ENCODE assay signal across 9 mouse cellular contexts in genomic region chr13:37777351-37778146, GRCm38 (mm10). TPM values are rescaled to one million over a fixed set of nuclear protein-coding genes. Genes with fewer than 3 reads are reported as not detected.
DNase-seq lines count a peak whose midpoint lies in the region; ATAC-seq and TF ChIP-seq lines count a peak whose summit lies in the region.
"Had no signal": no experiment of that assay in that cellular context is flagged by ENCODE, and none has a peak within 500 bp of the region (broad histone marks: within the 10 kb centered on the region; RNA-seq: fewer than 3 reads in every experiment).

No protein-coding gene starts in this region.

- peak overlapping the region; percentile 74 for H3K4me3 ChIP-seq in thymus, adult 2 months (ENCODE audit: control insufficient read depth, insufficient read depth, low read length)
- peak overlapping the region; percentile 57 for H3K4me3 ChIP-seq in hindbrain, embryonic 12.5 days
- H3K4me3 ChIP-seq in midbrain, embryonic 11.5 days (ENCODE audit: low read depth, low read length), result peak overlapping the region; percentile 53

- TF ChIP-seq POLR2A in thymus, adult 2 months (IDR thresholded peaks at IDR 0.05; ENCODE audit: control insufficient read depth, extremely low read depth, insufficient read depth, low read length, poor library complexity), result no peak

- peak; percentile 66 for ATAC-seq in hindbrain, embryonic 12.5 days (ENCODE audit: low FRiP score)
- peak; percentile 22; the same call in 1 of the 2 replicates for ATAC-seq in midbrain, embryonic 11.5 days (ENCODE audit: low FRiP score)

- no peaks in the 10 kb centered on the region for H3K27me3 ChIP-seq in thymus, adult 2 months (ENCODE audit: control insufficient read depth, insufficient read depth, low read length)
- H3K27me3 ChIP-seq in hindbrain, embryonic 12.5 days, result peaks cover 38% of the 10 kb centered on the region
- H3K27me3 ChIP-seq in midbrain, embryonic 11.5 days (ENCODE audit: control insufficient read depth, insufficient read depth, low read length), result peaks cover 26% of the 10 kb centered on the region
- H3K27me3 ChIP-seq: CH12.LX had no signal

- H3K9ac ChIP-seq in hindbrain, embryonic 12.5 days, result peak overlapping the region; percentile 62
- peak overlapping the region; percentile 70 for H3K9ac ChIP-seq in midbrain, embryonic 11.5 days (ENCODE audit: low read length)

- 64% methylated on average over 25 of the region's 25 CpGs for WGBS in thymus, adult 2 months
- 19% methylated on average over 25 of the region's 25 CpGs for WGBS in hindbrain, embryonic 12.5 days
- 15% methylated on average over 25 of the region's 25 CpGs for WGBS in midbrain, embryonic 11.5 days

- TF ChIP-seq CTCF in thymus, adult 2 months (IDR thresholded peaks at IDR 0.05; ENCODE audit: borderline replicate concordance, control insufficient read depth, extremely low read depth, insufficient read depth, low read length, poor library complexity), result no peak

- peak; percentile 14 for DNase-seq in embryo, embryonic 10.5 days (ENCODE audit: low spot score)
- DNase-seq in embryo, embryonic 10 days (ENCODE audit: low spot score), result no peak
- peak; percentile 30 for DNase-seq in thymus, adult 2 months
- DNase-seq in thymus, postnatal 25 days, result no peak
- no peak for DNase-seq in midbrain, embryonic 11.5 days (ENCODE audit: low spot score, missing footprints)
- DNase-seq in adrenal gland, postnatal 4 days (ENCODE audit: low spot score in 2 of 2), result no peak
- no peak for DNase-seq in layer of hippocampus, adult 9-11 months

- H3K4me1 ChIP-seq in thymus, adult 2 months (replicated peaks; ENCODE audit: control insufficient read depth, insufficient read depth, low read length), result peaks cover 25% of the 10 kb centered on the region
- H3K4me1 ChIP-seq in hindbrain, embryonic 12.5 days, result peaks cover 20% of the 10 kb centered on the region
- peaks cover 11% of the 10 kb centered on the region for H3K4me1 ChIP-seq in midbrain, embryonic 11.5 days (ENCODE audit: control insufficient read depth, insufficient read depth, low read length)

- H3K4me2 ChIP-seq in hindbrain, embryonic 12.5 days (replicated peaks), result peak overlapping the region; percentile 100
- peak overlapping the region; percentile 100 for H3K4me2 ChIP-seq in midbrain, embryonic 11.5 days

- no peaks in the 10 kb centered on the region for H3K9me3 ChIP-seq in hindbrain, embryonic 12.5 days (replicated peaks)
- no peaks in the 10 kb centered on the region for H3K9me3 ChIP-seq in midbrain, embryonic 11.5 days (ENCODE audit: control insufficient read depth, low read length)

- H3K36me3 ChIP-seq in thymus, adult 2 months (ENCODE audit: control insufficient read depth, insufficient read depth, low read length), result no peaks in the 10 kb centered on the region
- H3K36me3 ChIP-seq in hindbrain, embryonic 12.5 days, result no peaks in the 10 kb centered on the region
- H3K36me3 ChIP-seq in midbrain, embryonic 11.5 days (ENCODE audit: control insufficient read depth, insufficient read depth, low read length), result no peaks in the 10 kb centered on the region

- no peak overlapping the region; the same call in 1 of the 2 replicates for H3K27ac ChIP-seq in thymus, adult 2 months (ENCODE audit: control insufficient read depth, insufficient read depth, low read length)
- H3K27ac ChIP-seq in hindbrain, embryonic 12.5 days, result no peak overlapping the region
- no peak overlapping the region for H3K27ac ChIP-seq in midbrain, embryonic 11.5 days (ENCODE audit: low read depth, low read length)

RNA-seq across cellular contexts. Expression of gene Rreb1, which starts 0.7 kb away (rescaled TPM):
- 37.5 and 46.9 TPM in 2 replicates for polyA plus RNA-seq in thymus, adult 2 months (2012; rRNA removed)
- polyA plus RNA-seq in hindbrain, embryonic 12.5 days (2016; fragmentation: Nextera tagmentation; extraction: Ambion mirVana), result 6.1 and 6.4 TPM in 2 replicates
- polyA plus RNA-seq in midbrain, embryonic 11.5 days (2014; fragmentation: Nextera tagmentation; extraction: Ambion mirVana), result 3.4 and 5.5 TPM in 2 replicates
- total RNA-seq in adrenal gland, postnatal 4 days (2021), result 10 to 100 TPM; 83.9 to 84.6 TPM

Comparison
In these comparisons a context has a peak if more than half of its experiments do, and no peak if none do; other contexts are left out.
1. DNase-seq: peak in embryo, embryonic 10.5 days (single experiment) and thymus, adult 2 months (single experiment); none in embryo, embryonic 10 days (single experiment), thymus, postnatal 25 days (single experiment), midbrain, embryonic 11.5 days (single experiment), adrenal gland, postnatal 4 days (0 of 2) and layer of hippocampus, adult 9-11 months (single experiment).
2. Peak in every context shown above with its lines, with median percentiles within 50 percentile points of each other: H3K4me3 ChIP-seq.